Mouse (Mus musculus) heart, postnatal 25 days (tissue): Measurements from ENCODE around the gene Efcab12. TPM values are rescaled to one million over a fixed set of nuclear protein-coding genes. Genes with fewer than 3 reads are reported as not detected.

Experiments
- DNase-seq: peaks from one replicate; pipeline ENCODE4 v3.0.0; 2022; ENCODE audit warnings: low spot score
- intact Hi-C: fragments of 180-260 bp; cut with DNase I; formaldehyde crosslinking; loops from one replicate; pipeline ENCODE4 v1.15.1; 2025
- total RNA-seq, 2 experiments: library from RNA; stranded (reverse); gene quantifications; 2 replicates each; pipeline ENCODE4 v1.2.3; 2021

The Efcab12 gene
- total RNA-seq, 2 experiments from 2014 or later = 0.39 to 0.49 TPM

- intact Hi-C loops = loop anchor here (5.0 kb wide), 1 partner anchor 197 kb away; no protein-coding TSS in a partner anchor
- no peak for DNase-seq
Measured at GRCm38 (mm10) chr6:115804432-115805192, 33.6 kb downstream of the Efcab12 start.

GRCm38 (mm10) chr6:115803541-115804382 lies 34.5 kb downstream of the Efcab12 start:
- no peak for DNase-seq
- intact Hi-C loops = loop anchor here (2.0 to 5.0 kb wide), 2 partner anchors 75 to 196 kb away; no protein-coding TSS in a partner anchor

GRCm38 (mm10) chr6:115801811-115802210 lies 36.4 kb downstream of the Efcab12 start:
- intact Hi-C loops = loop anchor here (2.0 to 5.0 kb wide), 2 partner anchors 73 to 195 kb away; no protein-coding TSS in a partner anchor

GRCm38 (mm10) chr6:115792691-115793215 lies 45.5 kb downstream of the Efcab12 start:
- no peak for DNase-seq
- intact Hi-C loops = no loop called here

More at GRCm38 (mm10) chr6:115801811-115802210, 36.4 kb downstream of the Efcab12 start:
- no peak for DNase-seq

- intact Hi-C loops = no loop called here
- no peak for DNase-seq
Measured at GRCm38 (mm10) chr6:115791842-115792686, 46.1 kb downstream of the Efcab12 start.

GRCm38 (mm10) chr6:115791016-115791415 lies 47.2 kb downstream of the Efcab12 start:
- DNase-seq = no peak
- intact Hi-C loops = no loop called here

- intact Hi-C loops = no loop called here
- no peak for DNase-seq
Measured at GRCm38 (mm10) chr6:115782781-115783180, 55.4 kb downstream of the Efcab12 start.

- DNase-seq = no peak
- intact Hi-C loops = no loop called here
Measured at GRCm38 (mm10) chr6:115776363-115776762, 61.8 kb downstream of the Efcab12 start.

GRCm38 (mm10) chr6:115775838-115776237 lies 62.4 kb downstream of the Efcab12 start:
- intact Hi-C loops = no loop called here
- DNase-seq = no peak

GRCm38 (mm10) chr6:115774501-115774921 lies 63.7 kb downstream of the Efcab12 start, which contains the start of gene Cand2:
TSS of gene Cand2 (plus strand) at chr6:115774538.
- DNase-seq = no peak
- intact Hi-C loops = no loop called here

GRCm38 (mm10) chr6:115773966-115774413 lies 64.2 kb downstream of the Efcab12 start:
- intact Hi-C loops = no loop called here
- no peak for DNase-seq

GRCm38 (mm10) chr6:115772604-115773003 lies 65.6 kb downstream of the Efcab12 start:
- no peak for DNase-seq
- intact Hi-C loops = no loop called here

GRCm38 (mm10) chr6:115772201-115772600 lies 66.0 kb downstream of the Efcab12 start:
- intact Hi-C loops = no loop called here
- DNase-seq = no peak

GRCm38 (mm10) chr6:115770852-115771251 lies 67.4 kb downstream of the Efcab12 start:
- no peak for DNase-seq
- intact Hi-C loops = loop anchor here (2.0 kb wide), 1 partner anchor 42 kb away; no protein-coding TSS in a partner anchor

- intact Hi-C loops = loop anchor here (2.0 kb wide), 1 partner anchor 41 kb away; no protein-coding TSS in a partner anchor
- DNase-seq = no peak
Measured at GRCm38 (mm10) chr6:115770059-115770670, 68.0 kb downstream of the Efcab12 start.

GRCm38 (mm10) chr6:115768207-115768606 lies 70.0 kb downstream of the Efcab12 start:
- DNase-seq = no peak
- intact Hi-C loops = no loop called here

GRCm38 (mm10) chr6:115767357-115767756 lies 70.9 kb downstream of the Efcab12 start:
- DNase-seq = no peak
- intact Hi-C loops = no loop called here

GRCm38 (mm10) chr6:115764179-115764578 lies 74.0 kb downstream of the Efcab12 start:
- intact Hi-C loops = no loop called here
- peak; percentile 46 for DNase-seq
